Mouse (Mus musculus) cortical plate, adult 2 months (tissue): ENCODE measurements around the gene Lasp1.

Experiments used
- CTCF ChIP-seq: fragments of 200-500 bp; IDR thresholded peaks from 2 replicates; pipeline ENCODE4 v1.5.1; 2011; ENCODE audit warnings: mild to moderate bottlenecking, control low read depth, low read length; ENCODE audit not compliant: insufficient read depth; ENCODE audit errors: extremely low read depth
- POLR2A ChIP-seq: fragments of 200-500 bp; IDR thresholded peaks from 2 replicates; pipeline ENCODE4 v1.6.1; 2011; ENCODE audit warnings: mild to moderate bottlenecking, low read length, control low read depth; ENCODE audit not compliant: insufficient read depth; ENCODE audit errors: extremely low read depth

DNA sequence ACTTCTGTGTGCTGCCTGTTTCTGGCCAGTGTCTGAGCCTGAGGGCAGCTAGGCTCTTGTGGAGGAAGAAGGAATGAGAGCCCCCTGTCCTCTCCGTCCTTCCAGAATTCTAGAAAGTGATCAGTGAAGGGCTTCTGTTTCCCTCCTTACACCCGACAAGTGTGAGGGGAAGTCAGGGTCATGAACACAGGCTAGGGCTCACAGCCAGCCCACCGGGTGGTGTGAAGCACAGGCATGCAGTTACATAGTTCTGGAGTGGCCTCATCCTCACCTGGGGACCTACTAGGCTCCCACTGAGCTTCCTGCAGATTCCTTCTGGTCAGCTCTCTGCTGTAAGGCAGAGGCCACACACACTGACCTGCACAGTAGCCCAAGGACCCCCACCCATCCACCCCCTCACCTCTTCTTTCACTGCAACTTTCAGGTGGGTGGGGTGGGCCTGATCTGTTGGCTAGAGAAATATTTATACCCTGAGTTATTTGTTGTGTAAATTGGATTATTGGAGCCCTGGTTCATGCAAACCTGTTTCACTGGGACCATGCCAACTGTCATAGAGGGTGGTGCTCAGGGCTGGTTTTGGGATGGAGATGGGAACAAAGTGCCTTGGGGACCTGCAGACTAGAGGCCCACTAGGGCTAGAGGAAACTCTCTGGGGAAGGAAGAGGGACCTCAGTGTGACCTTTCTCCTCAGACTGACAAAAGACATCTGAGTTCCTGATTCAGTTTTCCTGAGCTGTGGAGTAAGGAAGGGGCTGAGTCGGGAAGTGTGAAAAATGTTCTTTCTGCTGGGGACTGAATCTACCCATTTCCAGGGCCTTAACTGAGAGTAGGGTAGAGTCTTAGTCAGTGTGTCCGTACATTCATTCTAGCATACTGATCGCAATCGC, 10.7 kb downstream of the Lasp1 start:
- TF ChIP-seq CTCF (no peak), POLR2A (no peak)
